Mouse (Mus musculus) CD8-positive naive resting alpha-beta T cell, adult 2 months (primary cell): ENCODE results near the gene Usp47.
A peak's percentile ranks its signal among the peaks of the same experiment; 100 is the strongest.
"Not testable (repeated sequence)": the region's sequence is repeated elsewhere in the genome, so short reads cannot be mapped to it uniquely, and the experiment has no call there.

Experiments used
- DNase-seq, 2 experiments: peaks; one replicate each; pipeline ENCODE4 v3.0.0; 2022; ENCODE audit warnings: low read depth in 2 of 2, low spot score in 2 of 2

Usp47 gene

GRCm38 (mm10) chr7:112036636-112037035, 13.3 kb downstream of the Usp47 start:
- no peak for DNase-seq

- DNase-seq: no peak
Measured at GRCm38 (mm10) chr7:112040271-112040670, 17.0 kb downstream of the Usp47 start.

GRCm38 (mm10) chr7:112042758-112043157, 19.5 kb downstream of the Usp47 start:
- peak; percentile 7 to 28 for DNase-seq

GRCm38 (mm10) chr7:112045249-112045648, 21.9 kb downstream of the Usp47 start:
- no peak for DNase-seq

GRCm38 (mm10) chr7:112045794-112046388, 22.6 kb downstream of the Usp47 start:
- no peak for DNase-seq

GRCm38 (mm10) chr7:112048643-112049042, 25.3 kb downstream of the Usp47 start:
- no peak for DNase-seq

- no peak for DNase-seq
Measured at GRCm38 (mm10) chr7:112053667-112054066, 30.4 kb downstream of the Usp47 start.

- DNase-seq: no peak
Measured at GRCm38 (mm10) chr7:112055901-112056625, 32.8 kb downstream of the Usp47 start.

GRCm38 (mm10) chr7:112074868-112075267, 51.6 kb downstream of the Usp47 start:
- no peak for DNase-seq

- no peak for DNase-seq
Measured at GRCm38 (mm10) chr7:112082636-112083035, 59.3 kb downstream of the Usp47 start.

GRCm38 (mm10) chr7:112084222-112084621, 60.9 kb downstream of the Usp47 start:
- DNase-seq: no peak

GRCm38 (mm10) chr7:112085062-112085461, 61.8 kb downstream of the Usp47 start:
- DNase-seq: peak; percentile 75 to 80

- DNase-seq: no peak
Measured at GRCm38 (mm10) chr7:112086186-112086585, 62.9 kb downstream of the Usp47 start.

- not testable (repeated sequence) for DNase-seq
Measured at GRCm38 (mm10) chr7:112094923-112095322, 71.6 kb downstream of the Usp47 start.

GRCm38 (mm10) chr7:112100887-112101286, 77.6 kb downstream of the Usp47 start:
- no peak for DNase-seq

GRCm38 (mm10) chr7:112102933-112103332, 79.6 kb downstream of the Usp47 start:
- no peak for DNase-seq

- no peak for DNase-seq
Measured at GRCm38 (mm10) chr7:112103816-112104215, 80.5 kb downstream of the Usp47 start.

- DNase-seq: no peak
Measured at GRCm38 (mm10) chr7:112108757-112109156, 85.5 kb downstream of the Usp47 start.

GRCm38 (mm10) chr7:112110638-112111372, 87.5 kb downstream of the Usp47 start:
- DNase-seq: no peak

- DNase-seq: no peak
Measured at GRCm38 (mm10) chr7:112117501-112117900, 94.2 kb downstream of the Usp47 start.

- DNase-seq: no peak
Measured at GRCm38 (mm10) chr7:112118086-112118485, 94.8 kb downstream of the Usp47 start.

GRCm38 (mm10) chr7:112119248-112119647, 95.9 kb downstream of the Usp47 start:
- DNase-seq: no peak
